Mouse (Mus musculus): Measurements from ENCODE around the gene Vma21. TPM values are rescaled to one million over a fixed set of nuclear protein-coding genes. Genes with fewer than 3 reads are reported as not detected.

The Vma21 gene
- total and polyA plus RNA-seq, 2 experiments from 2014 or later, result 9.6 to 61.0 TPM

DNA sequence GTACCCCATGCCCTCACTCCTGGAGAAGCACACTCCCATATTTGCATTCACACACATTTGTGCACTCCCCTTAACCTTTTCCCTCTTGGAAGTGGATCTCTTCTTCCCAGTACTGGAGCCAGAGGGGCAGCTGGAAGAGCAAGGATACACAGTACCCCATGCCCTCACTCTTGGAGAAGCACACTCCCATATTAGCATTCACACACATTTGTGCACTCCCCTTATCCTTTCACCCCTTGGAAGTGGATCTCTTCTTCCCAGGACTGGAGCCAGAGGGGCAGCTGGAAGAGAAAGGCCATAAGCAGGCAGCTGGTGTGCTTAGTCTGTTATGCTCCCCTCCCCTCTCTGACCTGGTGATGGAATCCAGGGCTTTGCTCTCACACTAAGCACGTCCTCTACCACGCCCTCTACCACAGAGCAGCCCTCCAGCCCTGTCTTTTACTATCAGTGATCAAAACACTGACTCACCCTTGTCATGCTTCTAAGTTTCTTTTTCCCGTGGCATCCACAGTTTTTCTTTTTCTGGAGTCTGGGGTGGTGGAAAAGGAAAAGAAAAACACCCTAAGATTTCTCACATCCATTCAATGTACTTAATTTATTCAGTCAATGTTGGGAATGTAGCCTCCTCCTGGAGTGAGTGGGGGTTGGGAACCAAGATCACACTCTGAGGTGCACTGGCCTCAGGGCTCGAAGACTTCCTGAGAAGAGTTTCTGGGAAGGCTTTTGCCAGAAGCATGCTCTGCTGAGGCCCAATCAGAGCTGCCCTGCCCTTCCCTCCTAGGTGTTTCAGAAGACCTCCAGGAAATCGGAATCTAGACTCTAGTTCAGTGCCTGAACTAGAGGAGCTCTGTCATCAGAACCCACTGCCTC, 3.5 kb upstream of the Vma21 start:
- no peaks in the 10 kb centered on the region for H3K9me3 ChIP-seq (replicated peaks; ENCODE audit: control insufficient read depth, low read length)
- H3K4me2 ChIP-seq (ENCODE audit: low read depth, low read length), result no peak overlapping the region
- no peak for DNase-seq (ENCODE audit: low spot score)
- no peaks in the 10 kb centered on the region for H3K27me3 ChIP-seq (ENCODE audit: control insufficient read depth, insufficient read depth, low read length)
- 33% methylated on average over 5 of the region's 5 CpGs for WGBS
- no peak overlapping the region for H3K4me3 ChIP-seq (ENCODE audit: low read depth, low read length)
- H3K27ac ChIP-seq (ENCODE audit: low read depth), result no peak overlapping the region
- TF ChIP-seq CTCF (IDR thresholded peaks at IDR 0.05; ENCODE audit: low read depth) (no peak), EP300 (IDR thresholded peaks at IDR 0.05; ENCODE audit: low read depth) (no peak)
- no peak overlapping the region for H3K9ac ChIP-seq (replicated peaks; ENCODE audit: low read depth, low read length)
- no peaks in the 10 kb centered on the region for H3K36me3 ChIP-seq (replicated peaks; ENCODE audit: control insufficient read depth, insufficient read depth, low read length)
- no peak for ATAC-seq (ENCODE audit: insufficient read depth, low read depth)
- no peaks in the 10 kb centered on the region for H3K4me1 ChIP-seq (ENCODE audit: control insufficient read depth, insufficient read depth)

DNA sequence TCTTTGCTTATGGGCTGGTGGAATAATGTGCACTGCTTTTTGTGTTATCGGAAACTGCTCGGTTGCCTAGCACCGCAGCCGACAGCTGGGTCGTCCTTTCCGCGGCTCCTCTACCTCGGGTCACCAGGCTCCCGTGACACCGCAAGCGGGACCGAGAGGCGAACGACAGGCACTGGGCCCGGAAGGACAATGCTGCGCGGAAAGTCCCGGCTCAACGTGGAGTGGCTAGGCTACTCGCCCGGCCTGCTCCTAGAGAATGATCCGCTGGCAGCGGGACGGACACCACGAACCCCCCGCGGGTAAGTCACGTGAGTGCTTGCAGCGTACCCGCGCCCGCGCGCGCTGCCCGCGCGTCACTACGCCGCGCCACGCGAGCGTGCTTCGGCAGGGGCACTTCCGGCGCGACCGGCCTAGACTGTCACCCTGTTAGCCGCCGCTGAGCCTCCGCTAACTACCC, 705 bp downstream of the Vma21 start:
- Histone ChIP-seq H3K4me3 (ENCODE audit: low read depth, low read length) (peak overlapping the region; percentile 64), H3K4me2 (ENCODE audit: low read depth, low read length) (peak overlapping the region; percentile 60), H3K36me3 (replicated peaks; ENCODE audit: control insufficient read depth, insufficient read depth, low read length) (no peaks in the 10 kb centered on the region), H3K4me1 (ENCODE audit: control insufficient read depth, insufficient read depth) (no peaks in the 10 kb centered on the region), H3K27me3 (ENCODE audit: control insufficient read depth, insufficient read depth, low read length) (no peaks in the 10 kb centered on the region), H3K9me3 (replicated peaks; ENCODE audit: control insufficient read depth, low read length) (no peaks in the 10 kb centered on the region), H3K9ac (replicated peaks; ENCODE audit: low read depth, low read length) (peak overlapping the region; percentile 72), H3K27ac (ENCODE audit: low read depth) (peak overlapping the region; percentile 91)
- DNase-seq (ENCODE audit: low spot score), result peak; percentile 75
- ATAC-seq (ENCODE audit: insufficient read depth, low read depth), result peak; percentile 98
- TF ChIP-seq EP300 (IDR thresholded peaks at IDR 0.05; ENCODE audit: low read depth), result no peak
- TF ChIP-seq CTCF (IDR thresholded peaks at IDR 0.05; ENCODE audit: low read depth), result no peak
- WGBS, result 16% methylated on average over 52 of the region's 52 CpGs

DNA sequence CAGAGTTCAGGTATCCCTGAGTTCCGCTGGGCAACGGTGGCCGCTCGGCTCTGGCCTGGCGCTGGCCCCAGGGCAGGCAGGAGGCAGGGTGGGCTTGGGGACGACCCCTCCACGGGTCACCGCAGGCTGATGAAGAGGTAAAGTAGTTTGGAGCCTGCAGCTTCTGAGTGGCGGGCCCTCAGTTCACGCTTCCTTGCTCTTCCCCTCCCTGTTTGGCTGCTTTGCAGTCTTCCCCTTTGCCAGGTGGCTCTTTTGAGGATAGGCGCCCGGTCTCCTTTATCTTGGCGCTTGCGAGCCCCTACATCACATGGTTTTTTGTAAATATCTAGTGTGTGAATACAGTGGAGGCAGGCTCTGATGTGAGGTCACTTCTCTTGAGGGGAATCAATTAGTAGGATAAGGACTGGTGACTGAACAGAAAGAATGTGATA, 1.2 kb downstream of the Vma21 start:
- Histone ChIP-seq H3K27ac (ENCODE audit: low read depth) (peak overlapping the region; percentile 91), H3K36me3 (replicated peaks; ENCODE audit: control insufficient read depth, insufficient read depth, low read length) (no peaks in the 10 kb centered on the region), H3K9ac (replicated peaks; ENCODE audit: low read depth, low read length) (peak overlapping the region; percentile 72), H3K27me3 (ENCODE audit: control insufficient read depth, insufficient read depth, low read length) (no peaks in the 10 kb centered on the region), H3K4me2 (ENCODE audit: low read depth, low read length) (peak overlapping the region; percentile 60), H3K4me1 (ENCODE audit: control insufficient read depth, insufficient read depth) (no peaks in the 10 kb centered on the region), H3K9me3 (replicated peaks; ENCODE audit: control insufficient read depth, low read length) (no peaks in the 10 kb centered on the region), H3K4me3 (ENCODE audit: low read depth, low read length) (peak overlapping the region; percentile 64)
- no peak for TF ChIP-seq CTCF (IDR thresholded peaks at IDR 0.05; ENCODE audit: low read depth)
- TF ChIP-seq EP300 (IDR thresholded peaks at IDR 0.05; ENCODE audit: low read depth), result no peak
- ATAC-seq (ENCODE audit: insufficient read depth, low read depth), result peak; percentile 4; the same call in 1 of the 2 replicates
- 21% methylated on average over 14 of the region's 14 CpGs for WGBS
- peak; percentile 6 for DNase-seq (ENCODE audit: low spot score)

DNA sequence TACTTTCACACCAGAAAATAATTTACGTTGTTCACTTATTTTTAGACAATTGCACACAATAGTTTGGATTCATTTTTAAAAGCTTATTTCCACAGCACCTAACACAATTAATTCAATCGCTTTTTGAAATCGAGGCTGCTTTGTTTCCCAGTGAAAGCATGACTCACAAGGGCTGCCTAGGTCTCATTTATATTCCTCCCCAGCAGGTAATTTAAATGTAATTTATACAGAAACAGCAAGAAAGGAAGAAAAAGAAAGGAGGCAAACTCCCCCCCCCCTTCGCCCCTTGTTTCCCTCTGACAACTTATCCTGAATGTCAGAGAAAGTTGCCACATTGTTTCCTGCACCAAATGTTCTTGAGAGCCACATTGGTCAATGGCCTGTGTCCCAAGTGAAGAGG, 23.2 kb downstream of the Vma21 start:
- Histone ChIP-seq H3K4me3 (ENCODE audit: low read depth, low read length) (no peak overlapping the region), H3K4me2 (ENCODE audit: low read depth, low read length) (no peak overlapping the region), H3K9ac (replicated peaks; ENCODE audit: low read depth, low read length) (no peak overlapping the region), H3K36me3 (replicated peaks; ENCODE audit: control insufficient read depth, insufficient read depth, low read length) (no peaks in the 10 kb centered on the region), H3K27ac (ENCODE audit: low read depth) (no peak overlapping the region), H3K4me1 (ENCODE audit: control insufficient read depth, insufficient read depth) (no peaks in the 10 kb centered on the region), H3K9me3 (replicated peaks; ENCODE audit: control insufficient read depth, low read length) (no peaks in the 10 kb centered on the region), H3K27me3 (ENCODE audit: control insufficient read depth, insufficient read depth, low read length) (no peaks in the 10 kb centered on the region)
- DNase-seq (ENCODE audit: low spot score) (no peak), ATAC-seq (ENCODE audit: insufficient read depth, low read depth) (no peak)
- 76% methylated on average over 4 of the region's 4 CpGs for WGBS
- TF ChIP-seq EP300 (IDR thresholded peaks at IDR 0.05; ENCODE audit: low read depth), result no peak
- TF ChIP-seq CTCF (IDR thresholded peaks at IDR 0.05; ENCODE audit: low read depth), result no peak

DNA sequence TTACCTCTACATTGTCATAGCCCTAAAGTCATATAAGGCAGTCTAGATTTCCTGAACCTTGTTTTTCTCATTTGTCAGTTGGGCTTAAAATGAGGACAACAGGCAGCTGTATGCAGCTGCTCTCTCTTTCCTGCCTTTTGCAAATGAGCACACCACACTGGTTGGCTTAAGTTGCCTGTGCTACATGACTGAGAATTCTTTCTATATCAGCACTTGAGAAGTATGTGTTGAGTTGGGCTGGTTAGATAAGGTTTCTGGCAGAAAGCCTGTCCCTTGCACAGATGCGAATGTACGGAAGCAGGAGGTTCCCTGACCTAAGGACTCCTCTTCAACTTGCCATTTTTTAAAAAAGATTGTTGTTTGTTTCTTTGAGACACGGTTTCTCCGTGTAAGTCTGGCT, 31.0 kb downstream of the Vma21 start:
- TF ChIP-seq CTCF (IDR thresholded peaks at IDR 0.05; ENCODE audit: low read depth) (no peak), EP300 (IDR thresholded peaks at IDR 0.05; ENCODE audit: low read depth) (no peak)
- no peaks in the 10 kb centered on the region for H3K9me3 ChIP-seq (replicated peaks; ENCODE audit: control insufficient read depth, low read length)
- no peak overlapping the region for H3K27ac ChIP-seq (ENCODE audit: low read depth)
- H3K4me2 ChIP-seq (ENCODE audit: low read depth, low read length), result no peak overlapping the region
- 0 out of 2 replicates have a peak, but pooled peaks cover 3% of the 10 kb centered on the region for H3K27me3 ChIP-seq (ENCODE audit: control insufficient read depth, insufficient read depth, low read length)
- H3K9ac ChIP-seq (replicated peaks; ENCODE audit: low read depth, low read length), result no peak overlapping the region
- ATAC-seq (ENCODE audit: insufficient read depth, low read depth) (peak; percentile 75), DNase-seq (ENCODE audit: low spot score) (peak; percentile 21)
- no peaks in the 10 kb centered on the region for H3K36me3 ChIP-seq (replicated peaks; ENCODE audit: control insufficient read depth, insufficient read depth, low read length)
- H3K4me3 ChIP-seq (ENCODE audit: low read depth, low read length), result no peak overlapping the region
- 33% methylated on average over 4 of the region's 4 CpGs for WGBS
- H3K4me1 ChIP-seq (ENCODE audit: control insufficient read depth, insufficient read depth), result no peaks in the 10 kb centered on the region

Data from heart, postnatal 0 days (tissue).